Mouse (Mus musculus) lung, embryonic 15.5 days (tissue): ENCODE data around the gene S100a13. TPM values are rescaled to one million over a fixed set of nuclear protein-coding genes. Genes with fewer than 3 reads are reported as not detected.

ENCODE experiments used
- ATAC-seq: fragments of 200-750 bp; cut with Nextera tagmentation; 2 replicates; pipeline ENCODE4 v1.8.0; 2017; ENCODE audit warnings: moderate number of reproducible peaks, borderline replicate concordance; ENCODE audit not compliant: low FRiP score, low TSS enrichment; ENCODE audit errors: extremely low read depth
- H3K27ac ChIP-seq: fragments of 300-500 bp; sonication (generic); 2 replicates; pipeline ENCODE4 v1.5.1; 2015; ENCODE audit warnings: moderate library complexity, mild to moderate bottlenecking, inconsistent platforms
- H3K27me3 ChIP-seq: fragments of 300-500 bp; sonication (generic); 2 replicates; pipeline ENCODE4 v1.6.1; 2015; ENCODE audit warnings: inconsistent platforms
- H3K36me3 ChIP-seq: fragments of 300-500 bp; sonication (generic); 2 replicates; pipeline ENCODE4 v1.6.1; 2015; ENCODE audit warnings: inconsistent platforms
- H3K4me1 ChIP-seq: fragments of 300-500 bp; sonication (generic); 2 replicates; pipeline ENCODE4 v1.6.1; 2015; ENCODE audit warnings: inconsistent platforms
- H3K4me2 ChIP-seq: fragments of 300-500 bp; sonication (generic); 2 replicates; pipeline ENCODE4 v1.6.1; 2015; ENCODE audit warnings: inconsistent platforms, mild to moderate bottlenecking, moderate library complexity
- H3K4me3 ChIP-seq: fragments of 300-500 bp; sonication (generic); 2 replicates; pipeline ENCODE4 v1.5.1; 2015; ENCODE audit warnings: mild to moderate bottlenecking, inconsistent platforms
- H3K9ac ChIP-seq: fragments of 300-500 bp; sonication (generic); 2 replicates; pipeline ENCODE4 v1.6.1; 2015; ENCODE audit warnings: inconsistent platforms
- H3K9me3 ChIP-seq: fragments of 300-500 bp; sonication (generic); 2 replicates; pipeline ENCODE4 v1.6.1; 2016; ENCODE audit warnings: inconsistent platforms
- WGBS: fragments of 180-500 bp; shearing (Covaris S2); methylation state at CpG from one replicate; pipeline ENCODE4 v1.1.7; 2015; 5-methylcytosine and 5-hydroxymethylcytosine counted together
- polyA plus RNA-seq: library from polyadenylated mRNA; unstranded; fragments of >200 nt; fragmentation: Nextera tagmentation; extraction: Ambion mirVana; gene quantifications from 2 replicates; pipeline ENCODE4 v1.2.1, GENCODE M21; 2015

S100a13 gene
- polyA plus RNA-seq, 1 experiment from 2014 or later, result 43.9 TPM

DNA sequence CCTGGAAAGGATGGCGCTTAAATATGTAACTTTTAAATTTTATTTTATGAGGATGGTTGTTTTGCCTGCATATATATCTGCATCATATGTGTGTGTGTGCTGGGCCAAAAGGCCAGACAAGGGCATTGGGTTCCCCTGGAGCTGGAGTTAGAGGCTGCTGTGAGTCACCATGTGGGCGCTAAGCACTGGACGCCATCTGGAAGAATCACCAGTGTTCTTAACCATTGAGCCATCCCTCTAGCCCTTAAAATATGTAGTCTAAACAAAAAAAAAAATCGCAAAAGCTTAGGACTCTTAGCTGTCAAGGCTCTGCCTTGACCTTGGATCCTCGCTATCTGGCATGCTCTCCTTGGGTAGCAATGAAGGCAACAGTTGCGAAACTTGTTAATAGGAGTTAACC lies 25.7 kb upstream of the S100a13 start:
- Histone ChIP-seq H3K9me3 (no peaks in the 10 kb centered on the region), H3K27ac (no peak overlapping the region), H3K9ac (no peak overlapping the region), H3K4me3 (no peak overlapping the region), H3K4me2 (no peak overlapping the region), H3K4me1 (peaks cover 9% of the 10 kb centered on the region), H3K27me3 (no peaks in the 10 kb centered on the region), H3K36me3 (peaks cover 54% of the 10 kb centered on the region)
- no peak for ATAC-seq
- WGBS, result 74% methylated on average over 6 of the region's 6 CpGs

DNA sequence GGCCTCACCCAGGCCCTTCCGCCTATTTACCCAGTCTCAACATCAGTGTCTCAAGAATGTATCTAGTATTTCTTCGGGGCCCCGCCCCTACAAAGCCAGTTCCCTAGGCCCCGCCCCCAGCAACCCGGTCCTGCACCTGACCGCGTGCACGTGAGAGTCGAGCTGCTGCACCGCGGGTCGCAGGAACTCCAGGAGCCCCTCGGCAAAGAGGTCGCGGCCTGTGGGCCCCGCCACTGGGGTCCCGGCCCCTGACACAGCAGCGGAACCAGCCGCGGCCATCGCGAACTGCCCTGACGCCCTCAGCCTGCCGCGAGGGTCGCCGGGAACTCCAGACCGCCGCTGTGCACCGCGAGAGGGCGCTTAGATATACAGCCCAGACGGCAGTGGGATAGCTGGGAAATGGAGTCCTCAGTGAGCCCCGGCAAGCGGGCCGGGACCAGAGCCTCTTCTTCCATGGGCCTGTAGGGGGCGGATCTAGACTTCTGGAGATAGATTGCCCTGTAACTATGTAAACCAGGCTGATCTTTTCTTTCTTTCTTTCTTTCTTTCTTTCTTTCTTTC lies 23.5 kb upstream of the S100a13 start, which contains the start of gene Snapin:
Gene Snapin, minus strand, starts transcription at position 338 of the 561 bp plus-strand sequence.
- peak within 1 kb of the TSS; percentile 78 for H3K9ac ChIP-seq
- no peaks in the 10 kb centered on the region for H3K27me3 ChIP-seq
- ATAC-seq, result peak; percentile 99
- peak within 1 kb of the TSS; percentile 93 for H3K4me3 ChIP-seq
- peaks cover 37% of the 10 kb centered on the region for H3K36me3 ChIP-seq
- WGBS, result under 1% methylated on average over 37 of the region's 37 CpGs
- H3K4me1 ChIP-seq, result peaks cover 9% of the 10 kb centered on the region
- H3K9me3 ChIP-seq, result no peaks in the 10 kb centered on the region
- peak within 1 kb of the TSS; percentile 67 for H3K4me2 ChIP-seq
- H3K27ac ChIP-seq, result peak within 1 kb of the TSS; percentile 94

DNA sequence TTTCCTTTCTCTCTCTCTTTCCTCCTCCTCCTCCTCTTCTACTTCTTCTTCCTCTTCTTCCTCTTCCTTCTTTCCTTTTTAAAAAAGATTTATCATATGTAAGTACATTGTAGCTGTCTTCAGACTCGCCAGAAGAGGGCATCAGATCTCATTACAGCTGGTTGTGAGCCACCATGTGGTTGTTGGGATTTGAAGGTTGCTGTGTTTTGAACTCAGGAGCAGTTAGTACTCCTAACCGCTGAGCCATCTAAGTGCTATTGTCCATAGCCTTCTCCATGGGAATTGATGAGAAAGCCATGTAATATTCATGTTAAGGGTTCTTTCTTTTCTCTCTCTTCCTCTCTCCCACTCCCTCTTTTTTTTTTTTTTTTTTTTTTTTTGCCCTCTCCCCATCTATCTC lies 22.9 kb upstream of the S100a13 start:
- Histone ChIP-seq H3K9me3 (no peaks in the 10 kb centered on the region), H3K4me2 (no peak overlapping the region), H3K4me1 (peaks cover 9% of the 10 kb centered on the region), H3K9ac (no peak overlapping the region), H3K36me3 (peaks cover 35% of the 10 kb centered on the region), H3K4me3 (no peak overlapping the region), H3K27ac (no peak overlapping the region), H3K27me3 (no peaks in the 10 kb centered on the region)
- 41% methylated on average over 2 of the region's 2 CpGs for WGBS
- no peak for ATAC-seq

DNA sequence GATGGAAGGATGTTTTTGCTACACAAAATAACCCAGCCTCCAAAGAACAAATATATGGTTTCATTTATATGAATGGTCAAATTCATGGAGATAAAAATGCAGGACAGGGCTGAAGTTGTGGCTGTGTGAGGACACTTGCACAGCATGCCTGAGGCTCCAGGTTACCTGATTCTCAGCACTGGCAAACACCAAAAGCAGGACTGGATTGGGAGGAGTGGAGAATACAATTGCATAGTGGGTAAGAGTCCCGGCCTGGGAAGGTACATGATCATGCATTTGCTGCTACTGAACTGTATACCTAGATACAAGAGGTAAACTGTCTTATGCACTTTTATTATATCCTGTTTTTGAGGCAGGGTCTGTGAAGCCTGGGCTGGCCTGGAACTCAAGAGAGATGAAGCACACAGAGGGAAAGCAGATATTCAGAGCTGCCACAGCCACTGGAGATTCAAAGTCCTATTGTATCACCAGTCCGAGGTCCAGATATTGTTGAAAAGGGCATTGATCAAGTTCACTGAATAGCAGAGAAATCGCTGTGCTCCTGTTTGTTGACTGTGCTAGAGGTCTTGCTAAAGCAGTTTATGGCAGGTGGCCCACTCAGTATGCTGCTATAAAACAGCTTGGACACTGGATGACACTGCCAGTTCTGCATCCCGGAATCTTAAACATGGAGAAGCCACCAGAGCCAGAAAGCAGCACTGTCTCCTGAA lies 20.2 kb upstream of the S100a13 start:
- peaks cover 9% of the 10 kb centered on the region for H3K4me1 ChIP-seq
- H3K36me3 ChIP-seq, result peaks cover 36% of the 10 kb centered on the region
- no peaks in the 10 kb centered on the region for H3K9me3 ChIP-seq
- peak overlapping the region; percentile 32; the same call in 1 of the 2 replicates for H3K27ac ChIP-seq
- no peaks in the 10 kb centered on the region for H3K27me3 ChIP-seq
- WGBS, result 49% methylated on average over 4 of the region's 4 CpGs
- H3K9ac ChIP-seq, result no peak overlapping the region
- no peak overlapping the region for H3K4me2 ChIP-seq
- no peak overlapping the region for H3K4me3 ChIP-seq
- ATAC-seq, result no peak

DNA sequence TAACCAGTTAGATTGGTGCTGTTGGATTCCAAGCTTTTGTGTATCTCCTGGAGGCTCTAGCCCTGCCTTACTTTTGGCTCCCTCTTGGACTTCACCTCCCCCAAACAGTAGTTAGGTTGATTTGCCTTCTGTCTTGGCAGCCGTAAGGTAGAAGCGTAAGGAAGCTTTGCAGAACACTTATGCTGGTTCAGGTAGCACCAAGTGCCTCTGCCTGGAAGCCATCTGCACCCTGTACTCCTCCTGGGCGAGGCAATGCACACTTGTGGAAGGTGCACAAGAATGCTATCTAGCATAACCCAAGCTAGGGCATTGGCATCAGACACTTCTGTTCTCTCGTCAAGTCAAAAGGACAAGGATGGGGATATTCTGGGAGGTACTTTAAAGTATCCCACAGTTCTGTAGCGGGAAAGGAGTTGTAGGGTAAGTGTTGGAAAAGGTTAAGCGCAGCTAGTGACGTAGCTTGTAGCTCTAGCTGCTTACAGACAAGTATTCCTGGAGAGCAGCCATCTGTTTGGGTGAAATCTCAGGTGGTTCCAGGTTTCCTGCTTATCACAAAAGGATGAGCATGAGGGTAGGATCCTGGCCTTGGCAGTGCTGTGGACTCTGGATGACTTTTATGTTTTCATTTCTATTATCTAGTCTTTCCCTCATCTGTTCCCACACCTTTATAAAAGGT lies 18.2 kb upstream of the S100a13 start:
- Histone ChIP-seq H3K4me3 (no peak overlapping the region), H3K27ac (no peak overlapping the region), H3K9me3 (no peaks in the 10 kb centered on the region), H3K4me2 (no peak overlapping the region), H3K27me3 (no peaks in the 10 kb centered on the region), H3K9ac (no peak overlapping the region), H3K4me1 (no peaks in the 10 kb centered on the region), H3K36me3 (peaks cover 49% of the 10 kb centered on the region)
- ATAC-seq, result no peak
- 82% methylated on average over 7 of the region's 7 CpGs for WGBS

DNA sequence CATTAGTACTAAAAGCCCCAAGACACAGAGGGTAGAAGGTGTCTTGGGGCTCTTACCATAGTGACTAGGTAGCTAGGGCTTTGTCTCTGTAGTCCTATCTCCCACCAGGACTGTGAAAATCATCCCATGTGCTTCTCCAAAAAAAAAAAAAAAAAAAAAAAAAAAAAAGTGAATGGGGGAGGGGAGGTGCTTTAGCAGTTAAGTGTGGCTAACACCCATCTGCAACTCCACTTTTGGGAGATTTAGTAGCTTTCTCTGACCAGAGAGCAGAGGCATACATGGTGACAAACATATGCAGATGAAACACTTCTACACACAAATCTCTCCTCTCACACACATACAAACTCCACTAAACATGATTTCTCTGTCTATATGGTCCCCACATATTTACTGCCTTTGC lies 16.6 kb upstream of the S100a13 start:
- no peak for ATAC-seq
- H3K36me3 ChIP-seq, result peaks cover 64% of the 10 kb centered on the region
- no peaks in the 10 kb centered on the region for H3K27me3 ChIP-seq
- no peak overlapping the region for H3K9ac ChIP-seq
- H3K4me3 ChIP-seq, result no peak overlapping the region
- no peak overlapping the region for H3K27ac ChIP-seq
- H3K4me2 ChIP-seq, result no peak overlapping the region
- H3K4me1 ChIP-seq, result no peaks in the 10 kb centered on the region
- H3K9me3 ChIP-seq, result no peaks in the 10 kb centered on the region

DNA sequence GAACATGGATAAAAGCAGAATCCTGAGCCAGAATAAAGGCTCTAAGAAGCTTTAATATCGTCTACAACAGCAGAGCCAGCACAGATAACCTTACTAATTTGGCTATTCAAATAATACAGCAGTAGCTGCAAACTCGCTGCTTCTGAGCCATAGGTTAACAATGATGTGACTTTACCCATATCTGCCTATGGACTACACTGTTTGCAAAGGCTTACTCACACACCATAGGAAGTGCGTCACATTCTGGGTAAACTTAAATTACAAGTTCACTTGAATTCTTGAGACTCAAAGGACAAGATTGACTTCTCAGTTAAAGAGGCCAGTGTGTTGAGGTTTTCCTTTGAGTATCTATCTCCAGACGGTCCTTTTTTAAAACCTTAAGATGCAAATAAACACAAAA lies 10.8 kb upstream of the S100a13 start:
- 52% methylated on average over 4 of the region's 4 CpGs for WGBS
- no peak for ATAC-seq
- H3K9ac ChIP-seq, result no peak overlapping the region
- H3K27ac ChIP-seq, result no peak overlapping the region
- H3K4me2 ChIP-seq, result no peak overlapping the region
- H3K36me3 ChIP-seq, result peaks cover 86% of the 10 kb centered on the region
- H3K27me3 ChIP-seq, result no peaks in the 10 kb centered on the region
- H3K4me3 ChIP-seq, result no peak overlapping the region
- H3K4me1 ChIP-seq, result peaks cover 25% of the 10 kb centered on the region
- H3K9me3 ChIP-seq, result no peaks in the 10 kb centered on the region

DNA sequence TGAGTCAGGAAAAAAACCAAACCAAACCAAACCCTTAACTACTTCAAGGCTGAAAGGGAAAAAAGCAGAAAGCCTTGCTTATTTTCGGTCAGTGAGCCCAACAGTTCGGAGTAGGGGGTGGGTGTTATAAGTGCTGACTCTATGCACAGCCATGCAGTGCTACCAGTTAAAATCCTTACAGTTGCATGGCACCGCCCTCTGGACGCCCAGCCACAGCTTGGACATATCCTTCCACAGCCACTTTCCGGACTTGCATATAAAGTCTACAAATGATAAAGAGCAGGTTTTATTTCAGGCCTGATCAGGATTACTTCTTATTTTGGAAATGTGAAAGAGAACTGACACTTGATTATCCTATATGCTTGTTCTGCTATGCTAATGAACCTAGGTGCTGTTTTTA lies 9.0 kb upstream of the S100a13 start:
- Histone ChIP-seq H3K27me3 (no peaks in the 10 kb centered on the region), H3K4me3 (no peak overlapping the region), H3K9ac (no peak overlapping the region), H3K4me2 (no peak overlapping the region), H3K9me3 (no peaks in the 10 kb centered on the region), H3K36me3 (peaks cover 69% of the 10 kb centered on the region), H3K27ac (no peak overlapping the region), H3K4me1 (peaks cover 25% of the 10 kb centered on the region)
- no peak for ATAC-seq
- 85% methylated on average over 5 of the region's 5 CpGs for WGBS

DNA sequence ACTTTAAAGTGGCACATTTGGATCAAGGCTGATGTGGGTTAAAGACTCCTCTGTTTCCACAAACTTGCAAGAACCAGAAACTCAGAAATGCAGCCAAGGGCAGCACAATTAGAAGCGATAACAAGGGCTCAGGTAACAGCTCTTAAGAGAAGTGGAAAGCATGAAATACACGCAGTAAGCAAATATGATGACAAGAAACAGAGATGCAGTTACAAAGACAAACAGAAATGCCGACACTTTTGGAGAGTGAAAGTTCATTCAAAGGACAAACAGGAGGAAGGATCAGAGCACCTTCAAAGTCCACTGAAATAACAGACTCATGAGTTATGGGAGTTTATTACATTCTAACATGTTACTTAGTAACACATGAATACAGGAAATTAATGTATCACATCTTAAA lies 7.9 kb upstream of the S100a13 start:
- peaks cover 61% of the 10 kb centered on the region for H3K36me3 ChIP-seq
- no peak for ATAC-seq
- 64% methylated on average over 3 of the region's 3 CpGs for WGBS

DNA sequence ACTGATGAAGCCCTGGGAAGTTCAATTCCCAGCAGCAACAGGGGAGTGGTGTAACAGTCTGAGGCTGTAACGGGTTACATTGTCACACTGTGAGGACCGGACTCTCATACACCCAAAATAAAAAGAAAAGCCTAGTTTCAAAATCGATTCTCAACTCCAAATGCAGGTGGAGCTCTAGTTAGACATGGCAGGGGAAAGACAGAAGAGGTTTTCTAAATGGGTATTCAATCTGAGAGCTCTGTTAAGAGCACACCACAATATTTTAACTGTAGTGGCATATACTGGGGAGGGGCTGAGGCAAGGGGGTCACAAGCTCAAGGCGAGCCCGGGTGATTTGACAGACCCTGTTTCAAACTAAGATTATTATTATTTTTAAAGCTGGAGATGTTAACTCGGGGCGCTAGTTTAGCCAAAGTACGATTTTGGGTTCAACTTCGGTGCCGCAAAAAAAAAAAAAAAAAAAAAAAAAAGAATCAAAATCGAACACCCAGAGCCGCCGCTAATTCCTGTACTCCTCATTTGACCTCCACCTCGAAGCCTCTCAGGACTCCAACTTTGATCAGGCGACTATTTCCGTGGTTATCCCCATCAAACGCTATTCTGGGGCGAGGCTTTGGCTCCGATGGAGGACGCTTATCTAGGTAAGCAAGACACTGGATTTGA lies 5.8 kb upstream of the S100a13 start:
- WGBS, result 2% methylated on average over 20 of the region's 20 CpGs
- Histone ChIP-seq H3K27me3 (no peaks in the 10 kb centered on the region), H3K4me2 (peak overlapping the region; percentile 68), H3K36me3 (peaks cover 41% of the 10 kb centered on the region), H3K4me1 (peaks cover 27% of the 10 kb centered on the region), H3K4me3 (peak overlapping the region; percentile 97), H3K9ac (peak overlapping the region; percentile 99), H3K27ac (peak overlapping the region; percentile 94), H3K9me3 (no peaks in the 10 kb centered on the region)
- ATAC-seq, result no peak

More for the DNA sequence above, 7.9 kb upstream of the S100a13 start:
- Histone ChIP-seq H3K9ac (no peak overlapping the region), H3K27ac (no peak overlapping the region), H3K4me2 (no peak overlapping the region), H3K9me3 (no peaks in the 10 kb centered on the region), H3K4me3 (no peak overlapping the region), H3K4me1 (peaks cover 25% of the 10 kb centered on the region), H3K27me3 (no peaks in the 10 kb centered on the region)

DNA sequence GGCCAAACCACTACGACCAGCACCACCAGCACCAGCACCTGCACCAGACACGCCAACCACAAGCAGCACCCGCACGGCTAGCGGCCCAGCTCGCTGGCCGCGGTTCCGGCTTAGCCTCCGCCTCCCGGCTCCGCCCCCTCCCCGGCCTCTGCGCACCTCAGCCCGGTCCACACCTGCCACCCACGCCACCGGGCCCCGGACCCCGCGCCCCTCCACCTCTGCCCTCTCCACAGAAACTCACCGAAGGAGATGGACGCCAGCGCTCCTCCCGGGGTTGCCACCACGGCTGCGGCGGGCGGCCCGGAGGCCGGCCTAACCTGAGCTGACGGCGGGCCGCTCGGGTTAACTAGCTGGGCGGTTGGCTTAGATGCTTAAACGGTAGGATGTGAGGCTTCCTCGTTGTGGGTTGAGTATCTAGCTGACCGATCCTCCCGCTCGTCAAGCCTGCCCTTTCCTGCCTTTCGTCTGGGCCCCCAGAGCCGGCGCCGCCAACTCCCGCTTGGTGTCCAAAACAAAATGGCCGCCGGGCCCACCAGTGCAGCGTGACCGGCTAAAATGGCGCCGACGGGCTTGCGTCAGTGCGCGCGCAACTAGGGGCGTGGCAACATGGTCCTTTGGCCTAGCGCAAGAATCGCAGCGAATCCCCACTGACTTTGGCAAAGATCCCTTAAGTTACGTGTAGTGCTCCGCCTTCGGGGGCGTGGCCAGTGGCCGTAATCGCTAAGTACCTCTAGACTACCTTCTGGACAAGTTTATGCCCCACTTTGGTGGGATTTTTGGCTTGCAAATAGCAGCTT lies 5.1 kb upstream of the S100a13 start, which contains the start of gene Chtop:
Gene Chtop, minus strand, starts transcription at position 549 of the 797 bp plus-strand sequence.
- under 1% methylated on average over 66 of the region's 66 CpGs for WGBS
- Histone ChIP-seq H3K9ac (peak within 1 kb of the TSS; percentile 99), H3K27me3 (no peaks in the 10 kb centered on the region), H3K4me3 (peak within 1 kb of the TSS; percentile 97), H3K9me3 (no peaks in the 10 kb centered on the region), H3K27ac (peak within 1 kb of the TSS; percentile 94), H3K4me2 (peak within 1 kb of the TSS; percentile 68), H3K36me3 (peaks cover 34% of the 10 kb centered on the region), H3K4me1 (peaks cover 33% of the 10 kb centered on the region)
- peak; percentile 93 for ATAC-seq
